Mouse (Mus musculus) midbrain, embryonic 10.5 days (tissue): ENCODE results near the gene Agbl3. TPM values are rescaled to one million over a fixed set of nuclear protein-coding genes. Genes with fewer than 3 reads are reported as not detected.
A peak's percentile ranks its signal among the peaks of the same experiment; 100 is the strongest.

Experiments used
- DNase-seq: peaks from one replicate; pipeline ENCODE4 v3.0.0-alpha.2; 2017; ENCODE audit warnings: low spot score
- H3K27ac ChIP-seq: fragments of 300-500 bp; sonication (generic); replicated peaks from 2 replicates; pipeline ENCODE4 v1.5.1; 2016; ENCODE audit warnings: mild to moderate bottlenecking
- H3K27me3 ChIP-seq: fragments of 300-500 bp; sonication (generic); 2 replicates; pipeline ENCODE4 v1.6.1; 2016; ENCODE audit warnings: low read depth, mild to moderate bottlenecking; ENCODE audit not compliant: poor library complexity, severe bottlenecking
- H3K36me3 ChIP-seq: fragments of 300-500 bp; sonication (generic); 2 replicates; pipeline ENCODE4 v1.6.1; 2016; ENCODE audit warnings: mild to moderate bottlenecking, moderate library complexity
- H3K4me1 ChIP-seq: fragments of 300-500 bp; sonication (generic); 2 replicates; pipeline ENCODE4 v1.6.1; 2016
- H3K4me3 ChIP-seq: fragments of 300-500 bp; sonication (generic); 2 replicates; pipeline ENCODE4 v1.5.1; 2016; ENCODE audit warnings: mild to moderate bottlenecking, moderate library complexity
- H3K9me3 ChIP-seq: fragments of 300-500 bp; sonication (generic); replicated peaks from 2 replicates; pipeline ENCODE4 v1.6.1; 2016; ENCODE audit warnings: mild to moderate bottlenecking
- WGBS: fragments of 180-500 bp; shearing (Covaris S2); methylation state at CpG from one replicate; pipeline ENCODE4 v1.1.7; 2016; 5-methylcytosine and 5-hydroxymethylcytosine counted together
- polyA plus RNA-seq: library from polyadenylated mRNA; unstranded; fragments of >200 nt; fragmentation: Nextera tagmentation; extraction: Ambion mirVana; gene quantifications from 2 replicates; pipeline ENCODE4 v1.2.1, GENCODE M21; 2016

The Agbl3 gene
- polyA plus RNA-seq, 1 experiment from 2014 or later, result 2.9 TPM

- Histone ChIP-seq H3K9me3 (no peaks in the 10 kb centered on the region), H3K4me1 (no peaks in the 10 kb centered on the region), H3K27me3 (no peaks in the 10 kb centered on the region), H3K27ac (no peak overlapping the region), H3K4me3 (no peak overlapping the region), H3K36me3 (no peaks in the 10 kb centered on the region)
- WGBS, result 95% methylated on average over 5 of the region's 5 CpGs
- DNase-seq, result no peak
Observed at GRCm38 (mm10) chr6:34832352-34832751, 52.1 kb downstream of the Agbl3 start.

GRCm38 (mm10) chr6:34861546-34862053 lies 81.4 kb downstream of the Agbl3 start:
- no peaks in the 10 kb centered on the region for H3K27me3 ChIP-seq
- no peak overlapping the region for H3K27ac ChIP-seq
- no peaks in the 10 kb centered on the region for H3K36me3 ChIP-seq
- H3K4me3 ChIP-seq, result no peak overlapping the region
- DNase-seq, result no peak
- H3K9me3 ChIP-seq, result no peaks in the 10 kb centered on the region
- WGBS, result 92% methylated on average over 11 of the region's 11 CpGs
- H3K4me1 ChIP-seq, result peaks cover 9% of the 10 kb centered on the region

- Histone ChIP-seq H3K27me3 (no peaks in the 10 kb centered on the region), H3K4me3 (no peak overlapping the region), H3K27ac (no peak overlapping the region), H3K36me3 (no peaks in the 10 kb centered on the region), H3K9me3 (no peaks in the 10 kb centered on the region), H3K4me1 (peaks cover 16% of the 10 kb centered on the region)
- DNase-seq, result no peak
- 93% methylated on average over 6 of the region's 6 CpGs for WGBS
Observed at GRCm38 (mm10) chr6:34862381-34862780, 82.1 kb downstream of the Agbl3 start.

GRCm38 (mm10) chr6:34862791-34863403 lies 82.7 kb downstream of the Agbl3 start, which contains the start of gene Tmem140:
Gene Tmem140 (plus strand): TSS chr6:34863146.
- Histone ChIP-seq H3K27ac (no peak within 1 kb of the TSS), H3K27me3 (no peaks in the 10 kb centered on the region), H3K4me3 (no peak within 1 kb of the TSS), H3K9me3 (no peaks in the 10 kb centered on the region), H3K4me1 (peaks cover 16% of the 10 kb centered on the region), H3K36me3 (no peaks in the 10 kb centered on the region)
- WGBS, result 59% methylated on average over 11 of the region's 11 CpGs
- DNase-seq, result no peak

- no peak overlapping the region for H3K4me3 ChIP-seq
- H3K36me3 ChIP-seq, result no peaks in the 10 kb centered on the region
- H3K4me1 ChIP-seq, result peaks cover 16% of the 10 kb centered on the region
- no peaks in the 10 kb centered on the region for H3K27me3 ChIP-seq
- H3K27ac ChIP-seq, result no peak overlapping the region
- 78% methylated on average over 9 of the region's 9 CpGs for WGBS
- no peaks in the 10 kb centered on the region for H3K9me3 ChIP-seq
- DNase-seq, result no peak
Observed at GRCm38 (mm10) chr6:34863786-34864514, 83.7 kb downstream of the Agbl3 start.

- peak overlapping the region; percentile 23; the same call in 1 of the 2 replicates for H3K27ac ChIP-seq
- H3K4me1 ChIP-seq, result peaks cover 18% of the 10 kb centered on the region
- WGBS, result 73% methylated on average over 5 of the region's 5 CpGs
- H3K27me3 ChIP-seq, result no peaks in the 10 kb centered on the region
- no peak overlapping the region for H3K4me3 ChIP-seq
- H3K36me3 ChIP-seq, result no peaks in the 10 kb centered on the region
- no peaks in the 10 kb centered on the region for H3K9me3 ChIP-seq
- DNase-seq, result no peak
Observed at GRCm38 (mm10) chr6:34865213-34865612, 85.0 kb downstream of the Agbl3 start.

GRCm38 (mm10) chr6:34865711-34866593 lies 85.7 kb downstream of the Agbl3 start:
- no peak for DNase-seq
- Histone ChIP-seq H3K27ac (peak overlapping the region; percentile 42; the same call in 1 of the 2 replicates), H3K36me3 (no peaks in the 10 kb centered on the region), H3K4me1 (peaks cover 19% of the 10 kb centered on the region), H3K4me3 (no peak overlapping the region), H3K9me3 (no peaks in the 10 kb centered on the region), H3K27me3 (no peaks in the 10 kb centered on the region)
- 72% methylated on average over 7 of the region's 7 CpGs for WGBS

GRCm38 (mm10) chr6:34866786-34867185 lies 86.6 kb downstream of the Agbl3 start:
- WGBS, result 49% methylated on average over 8 of the region's 8 CpGs
- no peak overlapping the region for H3K4me3 ChIP-seq
- no peaks in the 10 kb centered on the region for H3K36me3 ChIP-seq
- DNase-seq, result no peak
- no peaks in the 10 kb centered on the region for H3K9me3 ChIP-seq
- no peaks in the 10 kb centered on the region for H3K27me3 ChIP-seq
- peak overlapping the region; percentile 42 for H3K27ac ChIP-seq
- peaks cover 22% of the 10 kb centered on the region for H3K4me1 ChIP-seq

GRCm38 (mm10) chr6:34867301-34867994 lies 87.2 kb downstream of the Agbl3 start:
- Histone ChIP-seq H3K27me3 (no peaks in the 10 kb centered on the region), H3K36me3 (no peaks in the 10 kb centered on the region), H3K9me3 (no peaks in the 10 kb centered on the region), H3K27ac (peak overlapping the region; percentile 42), H3K4me3 (no peak overlapping the region), H3K4me1 (peaks cover 22% of the 10 kb centered on the region)
- no peak for DNase-seq
- WGBS, result 81% methylated on average over 16 of the region's 16 CpGs

GRCm38 (mm10) chr6:34867995-34868350 lies 87.7 kb downstream of the Agbl3 start:
- H3K4me1 ChIP-seq, result peaks cover 22% of the 10 kb centered on the region
- WGBS, result 81% methylated on average over 10 of the region's 10 CpGs
- peaks cover 3% of the 10 kb centered on the region; the same call in 1 of the 2 replicates for H3K36me3 ChIP-seq
- no peaks in the 10 kb centered on the region for H3K9me3 ChIP-seq
- H3K27ac ChIP-seq, result no peak overlapping the region
- no peaks in the 10 kb centered on the region for H3K27me3 ChIP-seq
- no peak overlapping the region for H3K4me3 ChIP-seq
- no peak for DNase-seq

- Histone ChIP-seq H3K4me3 (no peak overlapping the region), H3K27ac (no peak overlapping the region), H3K4me1 (peaks cover 18% of the 10 kb centered on the region), H3K36me3 (peaks cover 6% of the 10 kb centered on the region), H3K9me3 (no peaks in the 10 kb centered on the region), H3K27me3 (no peaks in the 10 kb centered on the region)
- peak; percentile 9 for DNase-seq
- WGBS, result 89% methylated on average over 20 of the region's 20 CpGs
Observed at GRCm38 (mm10) chr6:34868507-34869217, 88.4 kb downstream of the Agbl3 start.
